Mouse (Mus musculus): Measurements from ENCODE around the gene Nipal4. TPM values are rescaled to one million over a fixed set of nuclear protein-coding genes. Genes with fewer than 3 reads are reported as not detected.
"Not testable (repeated sequence)": the region's sequence is repeated elsewhere in the genome, so short reads cannot be mapped to it uniquely, and the experiment has no call there.

Gene Nipal4
- polyA plus RNA-seq, 1 experiment from 2014 or later, result 0.07 TPM

GRCm38 (mm10) chr11:46202547-46202887 lies 36.2 kb upstream of the Nipal4 start:
- WGBS (ENCODE audit: insufficient replicate concordance), result 47% methylated on average over 10 of the region's 10 CpGs
- no peak for ATAC-seq (ENCODE audit: low read depth)
- Histone ChIP-seq H3K9ac (ENCODE audit: low read depth, low read length) (no peak overlapping the region), H3K4me1 (ENCODE audit: control insufficient read depth, low read depth, low read length) (no peaks in the 10 kb centered on the region), H3K9me3 (replicated peaks; ENCODE audit: control insufficient read depth, low read length) (no peaks in the 10 kb centered on the region), H3K4me3 (ENCODE audit: low read depth, low read length) (no peak overlapping the region), H3K27me3 (ENCODE audit: control insufficient read depth, insufficient read depth, low read depth, low read length) (no peaks in the 10 kb centered on the region), H3K27ac (ENCODE audit: low read length) (no peak overlapping the region), H3K36me3 (ENCODE audit: control insufficient read depth, insufficient read depth) (no peaks in the 10 kb centered on the region), H3K4me2 (ENCODE audit: low read depth, low read length) (no peak overlapping the region)

GRCm38 (mm10) chr11:46201636-46202546 lies 35.6 kb upstream of the Nipal4 start:
- H3K4me2 ChIP-seq (ENCODE audit: low read depth, low read length), result no peak overlapping the region
- no peaks in the 10 kb centered on the region for H3K27me3 ChIP-seq (ENCODE audit: control insufficient read depth, insufficient read depth, low read depth, low read length)
- no peaks in the 10 kb centered on the region for H3K9me3 ChIP-seq (replicated peaks; ENCODE audit: control insufficient read depth, low read length)
- H3K9ac ChIP-seq (ENCODE audit: low read depth, low read length), result no peak overlapping the region
- H3K36me3 ChIP-seq (ENCODE audit: control insufficient read depth, insufficient read depth), result no peaks in the 10 kb centered on the region
- ATAC-seq (ENCODE audit: low read depth), result no peak
- no peak overlapping the region for H3K27ac ChIP-seq (ENCODE audit: low read length)
- no peaks in the 10 kb centered on the region for H3K4me1 ChIP-seq (ENCODE audit: control insufficient read depth, low read depth, low read length)
- 66% methylated on average over 20 of the region's 20 CpGs for WGBS (ENCODE audit: insufficient replicate concordance)
- H3K4me3 ChIP-seq (ENCODE audit: low read depth, low read length), result no peak overlapping the region

GRCm38 (mm10) chr11:46200664-46201063 lies 34.4 kb upstream of the Nipal4 start:
- H3K36me3 ChIP-seq (ENCODE audit: control insufficient read depth, insufficient read depth), result no peaks in the 10 kb centered on the region
- H3K4me1 ChIP-seq (ENCODE audit: control insufficient read depth, low read depth, low read length), result no peaks in the 10 kb centered on the region
- H3K4me2 ChIP-seq (ENCODE audit: low read depth, low read length), result no peak overlapping the region
- WGBS (ENCODE audit: insufficient replicate concordance), result 76% methylated on average over 11 of the region's 11 CpGs
- no peaks in the 10 kb centered on the region for H3K27me3 ChIP-seq (ENCODE audit: control insufficient read depth, insufficient read depth, low read depth, low read length)
- H3K4me3 ChIP-seq (ENCODE audit: low read depth, low read length), result no peak overlapping the region
- no peak overlapping the region for H3K27ac ChIP-seq (ENCODE audit: low read length)
- ATAC-seq (ENCODE audit: low read depth), result no peak
- H3K9ac ChIP-seq (ENCODE audit: low read depth, low read length), result no peak overlapping the region
- no peaks in the 10 kb centered on the region for H3K9me3 ChIP-seq (replicated peaks; ENCODE audit: control insufficient read depth, low read length)

- Histone ChIP-seq H3K4me1 (ENCODE audit: control insufficient read depth, low read depth, low read length) (no peaks in the 10 kb centered on the region), H3K4me3 (ENCODE audit: low read depth, low read length) (no peak overlapping the region), H3K27me3 (ENCODE audit: control insufficient read depth, insufficient read depth, low read depth, low read length) (no peaks in the 10 kb centered on the region), H3K36me3 (ENCODE audit: control insufficient read depth, insufficient read depth) (no peaks in the 10 kb centered on the region), H3K4me2 (ENCODE audit: low read depth, low read length) (no peak overlapping the region), H3K9me3 (replicated peaks; ENCODE audit: control insufficient read depth, low read length) (no peaks in the 10 kb centered on the region), H3K9ac (ENCODE audit: low read depth, low read length) (no peak overlapping the region), H3K27ac (ENCODE audit: low read length) (no peak overlapping the region)
- WGBS (ENCODE audit: insufficient replicate concordance), result 61% methylated on average over 4 of the region's 4 CpGs
- no peak for ATAC-seq (ENCODE audit: low read depth)
Measured at GRCm38 (mm10) chr11:46194175-46194574, 27.9 kb upstream of the Nipal4 start.

GRCm38 (mm10) chr11:46188283-46188682 lies 22.0 kb upstream of the Nipal4 start:
- Histone ChIP-seq H3K9me3 (replicated peaks; ENCODE audit: control insufficient read depth, low read length) (no peaks in the 10 kb centered on the region), H3K4me3 (ENCODE audit: low read depth, low read length) (no peak overlapping the region), H3K27ac (ENCODE audit: low read length) (no peak overlapping the region), H3K9ac (ENCODE audit: low read depth, low read length) (no peak overlapping the region), H3K36me3 (ENCODE audit: control insufficient read depth, insufficient read depth) (no peaks in the 10 kb centered on the region), H3K4me2 (ENCODE audit: low read depth, low read length) (no peak overlapping the region), H3K27me3 (ENCODE audit: control insufficient read depth, insufficient read depth, low read depth, low read length) (no peaks in the 10 kb centered on the region), H3K4me1 (ENCODE audit: control insufficient read depth, low read depth, low read length) (no peaks in the 10 kb centered on the region)
- 60% methylated on average over 2 of the region's 2 CpGs for WGBS (ENCODE audit: insufficient replicate concordance)
- ATAC-seq (ENCODE audit: low read depth), result no peak

GRCm38 (mm10) chr11:46185486-46185885 lies 19.2 kb upstream of the Nipal4 start:
- ATAC-seq (ENCODE audit: low read depth), result no peak

GRCm38 (mm10) chr11:46184946-46185345 lies 18.6 kb upstream of the Nipal4 start:
- Histone ChIP-seq H3K4me3 (ENCODE audit: low read depth, low read length) (no peak overlapping the region), H3K36me3 (ENCODE audit: control insufficient read depth, insufficient read depth) (no peaks in the 10 kb centered on the region), H3K9ac (ENCODE audit: low read depth, low read length) (no peak overlapping the region), H3K4me2 (ENCODE audit: low read depth, low read length) (no peak overlapping the region), H3K9me3 (replicated peaks; ENCODE audit: control insufficient read depth, low read length) (no peaks in the 10 kb centered on the region), H3K27me3 (ENCODE audit: control insufficient read depth, insufficient read depth, low read depth, low read length) (no peaks in the 10 kb centered on the region), H3K27ac (ENCODE audit: low read length) (no peak overlapping the region), H3K4me1 (ENCODE audit: control insufficient read depth, low read depth, low read length) (no peaks in the 10 kb centered on the region)
- WGBS (ENCODE audit: insufficient replicate concordance), result 61% methylated on average over 3 of the region's 3 CpGs
- ATAC-seq (ENCODE audit: low read depth), result no peak

More at GRCm38 (mm10) chr11:46185486-46185885, 19.2 kb upstream of the Nipal4 start:
- H3K9ac ChIP-seq (ENCODE audit: low read depth, low read length), result no peak overlapping the region
- H3K4me3 ChIP-seq (ENCODE audit: low read depth, low read length), result no peak overlapping the region
- H3K27me3 ChIP-seq (ENCODE audit: control insufficient read depth, insufficient read depth, low read depth, low read length), result no peaks in the 10 kb centered on the region
- no peak overlapping the region for H3K27ac ChIP-seq (ENCODE audit: low read length)
- no peaks in the 10 kb centered on the region for H3K9me3 ChIP-seq (replicated peaks; ENCODE audit: control insufficient read depth, low read length)
- WGBS (ENCODE audit: insufficient replicate concordance), result 34% methylated on average over 4 of the region's 4 CpGs
- no peak overlapping the region for H3K4me2 ChIP-seq (ENCODE audit: low read depth, low read length)
- H3K36me3 ChIP-seq (ENCODE audit: control insufficient read depth, insufficient read depth), result no peaks in the 10 kb centered on the region
- H3K4me1 ChIP-seq (ENCODE audit: control insufficient read depth, low read depth, low read length), result no peaks in the 10 kb centered on the region

GRCm38 (mm10) chr11:46182031-46182430 lies 15.7 kb upstream of the Nipal4 start:
- H3K9ac ChIP-seq (ENCODE audit: low read depth, low read length); H3K4me3 ChIP-seq (ENCODE audit: low read depth, low read length); H3K27ac ChIP-seq (ENCODE audit: low read length); ATAC-seq (ENCODE audit: low read depth); H3K4me1 ChIP-seq (ENCODE audit: control insufficient read depth, low read depth, low read length); H3K9me3 ChIP-seq (replicated peaks; ENCODE audit: control insufficient read depth, low read length); H3K4me2 ChIP-seq (ENCODE audit: low read depth, low read length); H3K36me3 ChIP-seq (ENCODE audit: control insufficient read depth, insufficient read depth); H3K27me3 ChIP-seq (ENCODE audit: control insufficient read depth, insufficient read depth, low read depth, low read length): not testable (repeated sequence)
- WGBS (ENCODE audit: insufficient replicate concordance), result 63% methylated on average over 1 of the region's 1 CpGs

- no peaks in the 10 kb centered on the region for H3K27me3 ChIP-seq (ENCODE audit: control insufficient read depth, insufficient read depth, low read depth, low read length)
- H3K27ac ChIP-seq (ENCODE audit: low read length), result no peak overlapping the region
- no peak overlapping the region for H3K4me2 ChIP-seq (ENCODE audit: low read depth, low read length)
- no peaks in the 10 kb centered on the region for H3K36me3 ChIP-seq (ENCODE audit: control insufficient read depth, insufficient read depth)
- H3K4me1 ChIP-seq (ENCODE audit: control insufficient read depth, low read depth, low read length), result no peaks in the 10 kb centered on the region
- no peak overlapping the region for H3K4me3 ChIP-seq (ENCODE audit: low read depth, low read length)
- no peak for ATAC-seq (ENCODE audit: low read depth)
- no peaks in the 10 kb centered on the region for H3K9me3 ChIP-seq (replicated peaks; ENCODE audit: control insufficient read depth, low read length)
- 64% methylated on average over 10 of the region's 10 CpGs for WGBS (ENCODE audit: insufficient replicate concordance)
- H3K9ac ChIP-seq (ENCODE audit: low read depth, low read length), result no peak overlapping the region
Measured at GRCm38 (mm10) chr11:46177246-46178043, 11.1 kb upstream of the Nipal4 start.

All from liver, embryonic 16.5 days (tissue).